Mouse (Mus musculus): Measurements from ENCODE around the gene Ptch2.

DNA sequence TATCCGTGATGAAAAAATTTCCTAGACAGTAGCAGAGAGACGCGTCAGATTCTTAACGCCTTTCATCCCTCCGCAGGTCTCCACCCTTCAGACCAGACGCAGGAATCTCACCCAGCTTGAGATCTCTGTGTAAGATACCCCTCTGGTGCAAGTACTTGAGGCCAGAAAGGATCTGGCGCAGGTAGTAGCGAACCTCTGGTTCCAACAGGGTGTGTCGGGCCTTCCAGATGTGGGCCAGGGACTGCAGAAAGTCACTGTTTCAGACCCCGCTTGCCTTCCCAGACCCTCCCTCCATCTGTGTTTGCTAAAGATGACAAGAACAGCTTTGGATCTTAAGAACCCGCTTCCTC lies 36.9 kb downstream of the Ptch2 start:
- no peak for TF ChIP-seq CTCF (conservative IDR thresholded peaks at IDR 0.05; ENCODE audit: insufficient read depth, insufficient read length, low read depth, low read length)
- TF ChIP-seq POLR2A (IDR thresholded peaks at IDR 0.05; ENCODE audit: low read depth, low read length): no peak

All from kidney, adult 2 months (tissue).